Mouse (Mus musculus): ENCODE measurements around the gene Rd3l.

DNA sequence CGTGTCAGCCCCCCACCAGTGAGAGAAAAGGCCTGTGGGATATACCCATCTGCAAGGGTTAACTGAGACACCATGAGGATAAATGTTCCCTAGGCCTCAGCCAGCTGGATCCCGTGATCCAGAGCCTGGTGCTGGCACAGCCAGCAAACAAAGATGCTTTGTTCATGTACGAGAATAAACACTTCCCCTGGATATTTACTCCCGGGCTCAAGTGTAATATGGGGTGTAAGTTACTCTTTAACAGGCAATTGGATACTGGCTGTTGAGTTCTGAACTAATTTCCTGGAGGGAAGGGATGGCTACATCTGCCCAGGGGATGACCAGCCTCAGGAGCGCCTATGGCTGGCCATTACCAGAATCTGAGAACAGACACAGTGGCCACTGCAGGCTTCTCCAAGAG lies 29.4 kb downstream of the Rd3l start:
- TF ChIP-seq POLR2A (IDR thresholded peaks at IDR 0.05; ENCODE audit: low read depth, low read length) (no peak), CTCF (IDR thresholded peaks at IDR 0.05; ENCODE audit: borderline replicate concordance, insufficient read depth, low read length) (no peak)

Data from embryonic fibroblast, embryonic 13.5 days (primary cell).